Mouse (Mus musculus): ENCODE data around the gene Pde4dip. TPM values are rescaled to one million over a fixed set of nuclear protein-coding genes. Genes with fewer than 3 reads are reported as not detected.

Pde4dip gene
- polyA plus RNA-seq, 1 experiment from 2014 or later, result 22.4 TPM

DNA sequence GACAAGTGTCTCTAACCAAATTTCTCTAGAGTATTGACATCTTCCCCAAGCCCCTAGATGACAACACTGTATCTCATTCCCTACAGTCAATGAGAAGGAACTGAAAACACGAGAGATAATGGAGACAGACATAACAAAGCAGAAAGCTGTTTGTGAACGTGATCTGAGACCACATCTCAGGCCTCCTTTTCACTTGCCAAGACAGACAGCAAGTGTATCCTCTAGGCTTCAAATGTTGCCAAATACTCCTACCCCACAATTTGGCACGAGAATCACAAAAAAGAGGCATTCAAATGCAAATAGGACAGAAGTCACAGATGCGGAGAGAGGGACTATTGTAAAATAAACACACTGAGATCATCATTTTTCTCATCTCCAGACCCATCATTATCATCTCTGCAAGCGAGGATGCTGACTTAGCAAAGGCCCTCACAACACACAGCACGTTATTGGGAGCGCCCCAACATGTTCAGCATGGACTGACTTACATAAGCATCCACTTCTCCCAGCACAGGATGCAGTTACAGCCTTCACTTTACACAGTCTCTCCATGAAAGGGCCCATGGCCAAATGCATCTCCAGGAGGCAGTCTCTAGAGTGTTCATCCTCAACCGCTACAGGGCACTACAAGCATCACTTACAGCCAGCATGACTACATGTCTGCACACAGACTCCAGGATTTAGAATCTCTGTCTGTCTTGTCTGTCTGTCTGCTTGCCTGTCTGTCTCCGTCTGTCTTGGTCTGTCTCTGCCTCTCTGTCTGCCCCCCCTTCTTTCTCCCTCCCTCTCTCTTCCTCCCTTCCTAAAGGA lies 33.7 kb downstream of the Pde4dip start:
- 68% methylated on average over 9 of the region's 9 CpGs for WGBS
- Histone ChIP-seq H3K4me3 (no peak overlapping the region), H3K36me3 (no peaks in the 10 kb centered on the region), H3K27me3 (ENCODE audit: insufficient read depth, poor library complexity, severe bottlenecking) (no peaks in the 10 kb centered on the region), H3K4me1 (replicated peaks) (0 out of 2 replicates have a peak, but pooled peaks cover 3% of the 10 kb centered on the region), H3K9me3 (no peaks in the 10 kb centered on the region), H3K27ac (no peak overlapping the region)
- DNase-seq (ENCODE audit: low spot score), result no peak

- H3K4me1 ChIP-seq (replicated peaks), result peaks cover 7% of the 10 kb centered on the region; the same call in 1 of the 2 replicates
- H3K27ac ChIP-seq, result no peak overlapping the region
- no peaks in the 10 kb centered on the region for H3K9me3 ChIP-seq
- no peaks in the 10 kb centered on the region for H3K36me3 ChIP-seq
- 90% methylated on average over 2 of the region's 2 CpGs for whole genome bisulfite sequencing
- no peak for DNase-seq (ENCODE audit: low spot score)
- H3K27me3 ChIP-seq (ENCODE audit: insufficient read depth, poor library complexity, severe bottlenecking), result no peaks in the 10 kb centered on the region
- H3K4me3 ChIP-seq, result no peak overlapping the region
Observed at GRCm38 (mm10) chr3:97851803-97852202, 36.7 kb downstream of the Pde4dip start.

DNA sequence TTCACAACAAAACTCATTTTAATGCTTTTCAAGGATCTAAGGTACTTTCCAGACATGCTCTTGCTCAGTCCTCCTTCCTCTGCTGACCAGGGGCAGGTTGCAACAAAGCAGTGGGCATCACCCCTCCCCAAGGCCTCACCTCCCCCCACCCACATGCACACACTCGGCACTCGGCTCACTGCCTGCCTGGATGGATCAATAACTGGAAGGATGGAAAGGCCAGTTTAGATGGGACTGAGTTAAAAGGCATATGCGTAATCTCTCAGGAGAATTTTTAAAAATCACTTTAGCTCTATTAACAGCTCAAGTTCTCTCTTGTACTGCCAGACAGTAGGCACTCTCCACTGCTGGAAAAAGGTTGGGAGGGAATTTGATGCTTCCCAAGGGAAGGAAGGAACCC lies 40.9 kb downstream of the Pde4dip start:
- Histone ChIP-seq H3K27ac (no peak overlapping the region), H3K27me3 (ENCODE audit: insufficient read depth, poor library complexity, severe bottlenecking) (no peaks in the 10 kb centered on the region), H3K36me3 (no peaks in the 10 kb centered on the region), H3K4me3 (no peak overlapping the region), H3K4me1 (replicated peaks) (peaks cover 17% of the 10 kb centered on the region), H3K9me3 (no peaks in the 10 kb centered on the region)
- DNase-seq (ENCODE audit: low spot score), result no peak
- WGBS, result 63% methylated on average over 3 of the region's 3 CpGs

- Histone ChIP-seq H3K4me1 (replicated peaks) (peaks cover 17% of the 10 kb centered on the region), H3K36me3 (no peaks in the 10 kb centered on the region), H3K9me3 (no peaks in the 10 kb centered on the region), H3K27ac (no peak overlapping the region), H3K27me3 (ENCODE audit: insufficient read depth, poor library complexity, severe bottlenecking) (no peaks in the 10 kb centered on the region), H3K4me3 (no peak overlapping the region)
- WGBS, result 76% methylated on average over 4 of the region's 4 CpGs
- no peak for DNase-seq (ENCODE audit: low spot score)
Observed at GRCm38 (mm10) chr3:97846448-97846847, 42.1 kb downstream of the Pde4dip start.

DNA sequence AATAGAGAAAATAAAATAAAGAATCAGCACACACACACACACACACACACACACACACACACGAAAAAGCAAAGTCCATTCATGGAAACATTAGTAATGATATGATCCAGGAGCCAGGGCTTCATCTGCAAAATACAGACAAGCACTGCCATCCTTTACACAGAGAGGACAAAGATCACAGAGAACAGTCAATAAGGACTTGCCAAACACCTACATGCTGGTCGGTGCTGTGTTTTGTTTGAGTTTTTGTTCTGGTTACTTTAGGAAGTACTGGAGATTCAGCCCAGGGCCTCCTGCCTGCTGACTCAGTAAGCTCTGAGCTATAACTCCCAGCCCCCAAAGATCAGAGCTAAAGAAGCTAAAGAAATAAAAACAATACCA lies 43.7 kb downstream of the Pde4dip start:
- peaks cover 17% of the 10 kb centered on the region for H3K4me1 ChIP-seq (replicated peaks)
- no peak overlapping the region for H3K4me3 ChIP-seq
- DNase-seq (ENCODE audit: low spot score), result no peak
- WGBS, result 76% methylated on average over 2 of the region's 2 CpGs
- no peaks in the 10 kb centered on the region for H3K27me3 ChIP-seq (ENCODE audit: insufficient read depth, poor library complexity, severe bottlenecking)
- H3K36me3 ChIP-seq, result no peaks in the 10 kb centered on the region
- H3K9me3 ChIP-seq, result no peaks in the 10 kb centered on the region
- no peak overlapping the region for H3K27ac ChIP-seq

- Histone ChIP-seq H3K27ac (no peak overlapping the region), H3K9me3 (no peaks in the 10 kb centered on the region), H3K4me1 (replicated peaks) (peaks cover 17% of the 10 kb centered on the region), H3K27me3 (ENCODE audit: insufficient read depth, poor library complexity, severe bottlenecking) (no peaks in the 10 kb centered on the region), H3K4me3 (no peak overlapping the region), H3K36me3 (no peaks in the 10 kb centered on the region)
- 91% methylated on average over 7 of the region's 7 CpGs for WGBS
- DNase-seq (ENCODE audit: low spot score), result no peak
Observed at GRCm38 (mm10) chr3:97844163-97844820, 44.2 kb downstream of the Pde4dip start.

DNA sequence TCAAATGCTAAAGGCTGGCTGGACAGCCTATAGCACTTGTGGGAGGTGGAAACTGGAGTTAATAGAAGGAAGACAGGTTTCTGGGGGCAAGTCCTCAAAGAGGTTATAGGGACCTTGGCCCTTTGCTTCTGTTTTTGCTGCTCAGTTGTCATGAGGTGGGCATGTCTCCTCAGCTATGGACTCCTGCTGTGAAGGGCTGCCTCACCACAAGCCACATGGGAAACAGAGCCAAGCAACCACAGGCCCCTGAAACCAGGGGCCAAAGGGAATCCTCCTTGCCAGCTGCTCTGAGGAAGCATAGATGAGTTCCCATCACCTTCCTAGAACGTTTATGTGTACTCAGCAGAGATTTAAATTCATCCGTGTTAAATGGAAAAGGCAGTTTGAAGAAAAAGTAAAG lies 45.9 kb downstream of the Pde4dip start:
- Histone ChIP-seq H3K4me1 (replicated peaks) (peaks cover 15% of the 10 kb centered on the region), H3K4me3 (no peak overlapping the region), H3K36me3 (no peaks in the 10 kb centered on the region), H3K27ac (no peak overlapping the region), H3K27me3 (ENCODE audit: insufficient read depth, poor library complexity, severe bottlenecking) (no peaks in the 10 kb centered on the region), H3K9me3 (no peaks in the 10 kb centered on the region)
- WGBS, result 79% methylated on average over 2 of the region's 2 CpGs
- no peak for DNase-seq (ENCODE audit: low spot score)

GRCm38 (mm10) chr3:97840439-97840838 lies 48.1 kb downstream of the Pde4dip start:
- no peaks in the 10 kb centered on the region for H3K36me3 ChIP-seq
- H3K27ac ChIP-seq, result no peak overlapping the region
- no peak for DNase-seq (ENCODE audit: low spot score)
- H3K9me3 ChIP-seq, result no peaks in the 10 kb centered on the region
- H3K4me3 ChIP-seq, result no peak overlapping the region
- no peaks in the 10 kb centered on the region for H3K27me3 ChIP-seq (ENCODE audit: insufficient read depth, poor library complexity, severe bottlenecking)
- H3K4me1 ChIP-seq (replicated peaks), result no peaks in the 10 kb centered on the region

GRCm38 (mm10) chr3:97835888-97836287 lies 52.6 kb downstream of the Pde4dip start:
- 0 out of 2 replicates have a peak, but pooled peaks cover 7% of the 10 kb centered on the region for H3K27me3 ChIP-seq (ENCODE audit: insufficient read depth, poor library complexity, severe bottlenecking)
- no peaks in the 10 kb centered on the region for H3K4me1 ChIP-seq (replicated peaks)
- no peak overlapping the region for H3K4me3 ChIP-seq
- 93% methylated on average over 5 of the region's 5 CpGs for WGBS
- no peak for DNase-seq (ENCODE audit: low spot score)
- no peak overlapping the region for H3K27ac ChIP-seq
- H3K9me3 ChIP-seq, result no peaks in the 10 kb centered on the region
- H3K36me3 ChIP-seq, result no peaks in the 10 kb centered on the region

DNA sequence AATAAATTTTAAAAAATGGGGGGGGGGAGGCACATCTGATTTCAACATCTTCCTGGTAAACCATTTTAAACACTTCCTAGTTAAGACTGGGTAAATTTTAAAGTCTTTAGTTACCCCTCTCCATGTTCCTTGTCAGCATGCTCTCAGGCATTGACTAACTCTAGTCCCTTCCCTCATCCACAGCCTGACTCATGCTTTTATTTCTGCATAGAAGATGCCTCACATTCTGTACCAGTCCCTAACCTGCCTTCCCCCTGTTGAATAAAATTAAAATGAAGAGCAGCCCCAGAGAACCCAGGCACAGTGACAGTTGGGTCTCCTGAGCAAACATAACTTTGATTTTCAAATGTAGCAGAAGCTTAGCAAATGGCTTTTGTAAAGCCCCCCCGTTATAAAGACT lies 53.9 kb downstream of the Pde4dip start:
- no peak overlapping the region for H3K27ac ChIP-seq
- 0 out of 2 replicates have a peak, but pooled peaks cover 3% of the 10 kb centered on the region for H3K4me1 ChIP-seq (replicated peaks)
- WGBS, result 57% methylated on average over 1 of the region's 1 CpGs
- no peaks in the 10 kb centered on the region for H3K9me3 ChIP-seq
- no peak for DNase-seq (ENCODE audit: low spot score)
- no peak overlapping the region for H3K4me3 ChIP-seq
- H3K36me3 ChIP-seq, result no peaks in the 10 kb centered on the region
- H3K27me3 ChIP-seq (ENCODE audit: insufficient read depth, poor library complexity, severe bottlenecking), result 0 out of 2 replicates have a peak, but pooled peaks cover 7% of the 10 kb centered on the region

DNA sequence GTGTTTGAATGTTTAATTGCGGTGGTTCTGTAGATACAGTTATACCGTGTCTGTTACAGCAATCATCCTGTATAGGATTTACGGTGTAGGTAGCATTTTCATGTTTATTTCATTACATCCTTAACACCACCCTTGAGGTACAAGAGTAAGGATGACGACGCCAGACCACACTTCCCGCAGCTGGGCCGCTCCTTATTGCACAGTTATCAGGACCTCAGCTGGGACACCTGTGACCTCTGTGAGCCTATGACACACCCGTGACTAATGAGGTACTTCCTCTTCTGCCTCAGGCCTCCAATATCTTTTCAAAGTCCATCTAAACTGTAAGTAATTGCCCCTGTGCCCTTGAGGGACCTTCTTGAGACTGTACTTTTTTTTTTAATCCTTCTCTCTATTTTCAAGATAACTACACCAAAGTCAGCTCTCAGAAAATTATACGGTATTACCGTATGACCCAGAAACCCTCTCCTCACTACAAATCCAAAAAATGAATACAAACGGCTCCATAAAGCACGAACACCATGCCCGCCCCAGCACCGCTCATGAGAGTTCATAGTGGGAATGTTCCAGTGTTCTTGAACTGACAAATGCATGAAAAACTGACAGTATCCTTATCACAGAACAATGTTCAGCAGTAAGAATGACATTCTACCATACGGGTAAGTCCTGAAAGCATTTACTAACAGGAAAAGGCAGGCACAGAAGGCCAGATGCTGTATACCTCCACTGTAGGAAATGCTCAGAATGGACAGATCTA lies 56.8 kb downstream of the Pde4dip start:
- H3K27ac ChIP-seq, result no peak overlapping the region
- no peaks in the 10 kb centered on the region for H3K36me3 ChIP-seq
- DNase-seq (ENCODE audit: low spot score), result no peak
- 84% methylated on average over 15 of the region's 15 CpGs for WGBS
- H3K9me3 ChIP-seq, result no peaks in the 10 kb centered on the region
- H3K4me1 ChIP-seq (replicated peaks), result 0 out of 2 replicates have a peak, but pooled peaks cover 3% of the 10 kb centered on the region
- no peak overlapping the region for H3K4me3 ChIP-seq
- H3K27me3 ChIP-seq (ENCODE audit: insufficient read depth, poor library complexity, severe bottlenecking), result 0 out of 2 replicates have a peak, but pooled peaks cover 7% of the 10 kb centered on the region

- Histone ChIP-seq H3K36me3 (no peaks in the 10 kb centered on the region), H3K4me3 (no peak overlapping the region), H3K9me3 (no peaks in the 10 kb centered on the region), H3K4me1 (replicated peaks) (0 out of 2 replicates have a peak, but pooled peaks cover 3% of the 10 kb centered on the region), H3K27me3 (ENCODE audit: insufficient read depth, poor library complexity, severe bottlenecking) (0 out of 2 replicates have a peak, but pooled peaks cover 7% of the 10 kb centered on the region), H3K27ac (no peak overlapping the region)
- WGBS, result 70% methylated on average over 2 of the region's 2 CpGs
- DNase-seq (ENCODE audit: low spot score), result no peak
Observed at GRCm38 (mm10) chr3:97830622-97831021, 57.9 kb downstream of the Pde4dip start.

DNA sequence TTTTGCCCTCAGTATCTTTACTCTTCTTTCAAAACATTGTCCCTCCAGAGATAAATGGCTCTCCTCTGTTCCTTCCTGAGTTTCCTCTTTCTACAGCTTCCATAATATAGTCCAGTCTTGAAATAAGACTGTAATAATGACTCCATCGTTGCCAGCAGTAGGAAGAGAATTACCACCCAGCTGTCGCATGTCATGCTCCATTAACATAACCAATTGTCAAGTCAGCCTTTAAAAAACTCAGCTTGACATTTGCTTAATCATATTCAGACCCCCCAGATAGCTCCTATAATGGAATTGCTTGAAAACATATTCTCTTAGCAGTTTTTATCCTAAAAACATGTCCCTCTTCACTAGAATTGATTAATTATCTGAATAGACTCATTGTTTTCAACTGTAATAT lies 58.4 kb downstream of the Pde4dip start:
- no peaks in the 10 kb centered on the region for H3K9me3 ChIP-seq
- H3K27me3 ChIP-seq (ENCODE audit: insufficient read depth, poor library complexity, severe bottlenecking), result peaks cover 9% of the 10 kb centered on the region; the same call in 1 of the 2 replicates
- H3K27ac ChIP-seq, result no peak overlapping the region
- DNase-seq (ENCODE audit: low spot score), result no peak
- peaks cover 5% of the 10 kb centered on the region for H3K4me1 ChIP-seq (replicated peaks)
- H3K4me3 ChIP-seq, result no peak overlapping the region
- H3K36me3 ChIP-seq, result no peaks in the 10 kb centered on the region
- WGBS, result 40% methylated on average over 2 of the region's 2 CpGs
